Mouse (Mus musculus): ENCODE results near the gene Fam178b.

GRCm38 (mm10) chr1:36531461-36531860 lies 151.5 kb downstream of the Fam178b start:
- TF ChIP-seq POLR2AphosphoS5 (IDR thresholded peaks at IDR 0.05; ENCODE audit: insufficient replicate concordance, low read depth, low read length) (no peak), TAL1 (conservative IDR thresholded peaks at IDR 0.05; ENCODE audit: low read depth, low read length) (no peak)

All from G1E (cell line).